Mouse (Mus musculus) ES-Bruce4 (cell line): ENCODE results near the gene Sigmar1. TPM values are rescaled to one million over a fixed set of nuclear protein-coding genes. Genes with fewer than 3 reads are reported as not detected.
"Not testable (repeated sequence)": the region's sequence is repeated elsewhere in the genome, so short reads cannot be mapped to it uniquely, and the experiment has no call there.

ENCODE experiments used
- H3K27ac ChIP-seq: 2 replicates; pipeline ENCODE4 v1.5.1; 2012; ENCODE audit warnings: low read length, inconsistent platforms; ENCODE audit not compliant: insufficient read depth
- H3K27me3 ChIP-seq: 2 replicates; pipeline ENCODE4 v1.6.1; 2012; ENCODE audit warnings: mild to moderate bottlenecking, low read length, inconsistent platforms; ENCODE audit not compliant: control insufficient read depth, poor library complexity, insufficient read depth, severe bottlenecking
- H3K36me3 ChIP-seq: 2 replicates; pipeline ENCODE4 v1.6.1; 2012; ENCODE audit warnings: inconsistent platforms, mild to moderate bottlenecking, low read length, moderate library complexity; ENCODE audit not compliant: control insufficient read depth, poor library complexity, insufficient read depth, severe bottlenecking
- H3K4me1 ChIP-seq: one replicate; pipeline ENCODE4 v1.8.1; 2011; ENCODE audit warnings: low read length; ENCODE audit not compliant: control insufficient read depth, insufficient read depth
- H3K4me3 ChIP-seq: 2 replicates; pipeline ENCODE4 v1.5.1; 2011; ENCODE audit warnings: low read depth, mild to moderate bottlenecking, low read length
- H3K9ac ChIP-seq: 2 replicates; pipeline ENCODE4 v1.6.1; 2012; ENCODE audit warnings: low read depth, mild to moderate bottlenecking, inconsistent platforms; ENCODE audit not compliant: poor library complexity, severe bottlenecking
- H3K9me3 ChIP-seq: replicated peaks from 2 replicates; pipeline ENCODE4 v1.6.1; 2012; ENCODE audit warnings: mild to moderate bottlenecking, low read length, inconsistent platforms; ENCODE audit not compliant: control insufficient read depth, poor library complexity, insufficient read depth, severe bottlenecking
- CTCF ChIP-seq: IDR thresholded peaks from one replicate; pipeline ENCODE4 v1.8.1; 2011; ENCODE audit warnings: low read depth, low read length
- polyA plus RNA-seq: library from polyadenylated mRNA; stranded (reverse); fragments of >200 nt; gene quantifications from 2 replicates; pipeline ENCODE4 v1.2.4, GENCODE M21; 2011; ENCODE audit warnings: low read depth; ENCODE audit not compliant: missing spikeins, insufficient read depth, insufficient read length

Sigmar1 gene
- polyA plus RNA-seq, 1 experiment = 62.6 TPM

DNA sequence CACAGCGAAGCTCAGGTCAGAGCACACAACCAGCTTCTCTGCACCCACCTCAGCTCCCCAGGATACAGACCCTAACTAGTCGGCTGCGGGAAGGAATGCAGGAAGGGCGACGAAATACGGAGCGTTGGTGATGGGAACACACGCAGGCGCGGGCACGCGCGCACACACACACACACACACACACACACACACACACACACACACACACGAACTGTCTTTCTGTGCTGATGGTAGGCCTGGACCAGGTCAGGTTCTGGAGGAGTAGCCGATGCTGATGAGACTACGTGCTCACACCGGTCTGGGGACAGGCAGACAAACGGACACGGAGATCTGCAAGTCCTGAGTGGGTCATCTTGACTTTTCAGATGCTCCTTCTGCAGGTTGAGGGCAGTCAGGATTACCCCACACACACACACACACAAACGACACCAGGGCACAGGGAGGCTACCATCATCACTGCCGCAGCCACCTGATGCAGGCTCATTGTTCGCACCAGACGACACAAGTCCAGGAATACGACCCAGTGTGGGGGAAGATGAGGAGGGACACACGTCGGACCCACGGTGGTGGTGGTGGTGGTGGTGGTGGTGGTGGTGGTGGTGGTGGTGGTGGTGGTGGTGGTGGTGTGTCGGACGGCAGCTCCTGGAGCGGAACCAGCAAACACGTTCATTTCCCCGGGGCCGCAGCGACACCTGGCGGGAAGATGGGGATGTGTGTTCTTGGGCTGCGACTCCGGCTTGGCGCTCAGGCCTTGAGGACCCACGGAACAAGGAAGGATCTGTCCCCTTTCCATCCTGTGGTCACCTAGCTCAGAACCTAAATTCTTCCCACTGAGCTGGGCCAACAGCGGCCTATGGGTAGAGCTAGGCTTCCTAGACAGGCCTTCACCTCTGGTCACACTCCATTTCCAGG is 58.8 kb downstream of the Sigmar1 start, which contains the start of gene Cntfr:
Gene Cntfr, minus strand, starts transcription at position 160 of the 912 bp plus-strand sequence.
- H3K27me3 ChIP-seq, H3K9me3 ChIP-seq, H3K4me1 ChIP-seq, H3K36me3 ChIP-seq, H3K27ac ChIP-seq, H3K9ac ChIP-seq: not testable (repeated sequence)
- TF ChIP-seq CTCF = peak; percentile 65
- peak within 1 kb of the TSS; percentile 38 for H3K4me3 ChIP-seq

- not testable (repeated sequence) for H3K4me3 ChIP-seq, H3K36me3 ChIP-seq, H3K4me1 ChIP-seq, H3K9me3 ChIP-seq, H3K27ac ChIP-seq, H3K9ac ChIP-seq, H3K27me3 ChIP-seq
Measured at GRCm38 (mm10) chr4:41696452-41696851, 59.5 kb downstream of the Sigmar1 start.

- H3K27me3 ChIP-seq, H3K36me3 ChIP-seq, H3K9ac ChIP-seq, H3K4me1 ChIP-seq, H3K27ac ChIP-seq, H3K9me3 ChIP-seq: not testable (repeated sequence)
- peak overlapping the region; percentile 38 for H3K4me3 ChIP-seq
Measured at GRCm38 (mm10) chr4:41695800-41696199, 60.2 kb downstream of the Sigmar1 start.

- not testable (repeated sequence) for H3K27ac ChIP-seq, H3K9ac ChIP-seq, H3K4me3 ChIP-seq, H3K27me3 ChIP-seq, H3K36me3 ChIP-seq, H3K9me3 ChIP-seq, H3K4me1 ChIP-seq
Measured at GRCm38 (mm10) chr4:41693511-41693910, 62.4 kb downstream of the Sigmar1 start.

- H3K9ac ChIP-seq, H3K36me3 ChIP-seq, H3K27me3 ChIP-seq, H3K27ac ChIP-seq, H3K4me1 ChIP-seq, H3K9me3 ChIP-seq, H3K4me3 ChIP-seq: not testable (repeated sequence)
Measured at GRCm38 (mm10) chr4:41690014-41690413, 65.9 kb downstream of the Sigmar1 start.

DNA sequence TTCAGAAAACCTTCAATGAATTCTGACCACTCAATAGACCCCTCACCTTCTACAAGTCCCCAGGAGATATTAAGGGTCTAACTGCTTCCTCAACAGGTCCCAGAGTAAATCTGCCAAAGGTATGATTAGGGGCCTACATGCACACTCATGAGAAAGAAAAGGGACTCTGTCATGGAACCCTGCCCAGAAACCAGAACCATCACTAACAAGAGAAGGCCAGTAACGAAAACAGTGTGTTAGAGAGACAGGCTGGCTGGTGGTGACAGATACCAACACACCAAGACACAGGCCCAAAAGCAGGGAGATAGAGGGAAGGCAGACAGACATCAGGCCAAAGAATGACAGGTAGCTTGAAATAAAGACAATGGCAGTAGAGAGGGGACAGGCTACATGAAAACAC is 67.4 kb downstream of the Sigmar1 start:
- H3K4me3 ChIP-seq, H3K9me3 ChIP-seq, H3K9ac ChIP-seq, H3K4me1 ChIP-seq, H3K27me3 ChIP-seq, H3K27ac ChIP-seq, H3K36me3 ChIP-seq: not testable (repeated sequence)

Other genes with a start within 250 kb of the Sigmar1 start
- gene 1110017D15Rik, start 238.8 kb downstream of the Sigmar1 start, polyA plus RNA-seq = not detected in 2 replicates
- 3.8 and 4.3 TPM in 2 replicates for gene Fam219a, start 186.6 kb downstream of the Sigmar1 start, polyA plus RNA-seq
- 4.3 and 7.3 TPM in 2 replicates for gene Dnaic1, start 186.4 kb downstream of the Sigmar1 start, polyA plus RNA-seq
- 5.3 and 5.4 TPM in 2 replicates for gene Enho, start 115.8 kb downstream of the Sigmar1 start, polyA plus RNA-seq
- 23.9 and 27.1 TPM in 2 replicates for gene Cntfr, start 59.1 kb downstream of the Sigmar1 start, polyA plus RNA-seq
- gene Il11ra1, start 56.2 kb downstream of the Sigmar1 start, polyA plus RNA-seq = 4.5 and 4.7 TPM in 2 replicates
- gene Rpp25l, start 42.6 kb downstream of the Sigmar1 start, polyA plus RNA-seq = 23.5 and 23.8 TPM in 2 replicates
- 65.1 and 67.6 TPM in 2 replicates for gene Dctn3, start 33.0 kb downstream of the Sigmar1 start, polyA plus RNA-seq
- 0.64 and 0.69 TPM in 2 replicates for gene Arid3c, start 25.0 kb downstream of the Sigmar1 start, polyA plus RNA-seq
- gene Galt, start 929 bp downstream of the Sigmar1 start, polyA plus RNA-seq = 21.7 and 21.9 TPM in 2 replicates
- gene Ccl27a, start 18.1 kb upstream of the Sigmar1 start, polyA plus RNA-seq = 28.4 and 32.8 TPM in 2 replicates
- gene Gm21541, start 147.5 kb upstream of the Sigmar1 start, polyA plus RNA-seq = not detected in 2 replicates
- gene Gm20878, start 185.4 kb upstream of the Sigmar1 start, polyA plus RNA-seq = 0.94 and 2.3 TPM in 2 replicates
- not detected in 2 replicates for gene Fam205a4, start 209.9 kb upstream of the Sigmar1 start, polyA plus RNA-seq